Mouse (Mus musculus): ENCODE data around the gene Cideb.

The Cideb gene

DNA sequence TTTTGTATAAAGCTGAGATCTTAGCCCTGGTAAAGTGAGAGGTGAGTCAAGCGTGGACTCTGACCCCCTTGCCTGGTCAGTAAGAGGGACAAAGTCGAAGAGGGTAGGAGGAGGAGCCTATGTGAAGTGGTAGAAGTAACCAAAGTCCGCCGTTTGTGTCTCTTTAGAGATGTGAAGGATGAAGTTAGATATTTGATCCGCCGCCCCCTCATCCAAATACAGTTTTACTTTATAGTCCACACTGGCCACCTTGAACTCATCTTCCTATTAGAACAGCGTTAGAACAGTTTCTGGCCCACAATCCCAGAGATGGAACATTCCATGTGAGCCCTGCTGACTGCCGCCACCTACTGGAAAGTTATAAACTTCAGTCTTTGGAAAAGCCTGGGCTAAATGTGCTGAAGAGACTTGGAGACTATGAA is at the start of gene Cideb:
TSS of gene Cideb (minus strand) at position 96 of the 422 bp plus-strand sequence.
- in situ Hi-C loops (cut with MboI, MseI): no loop called here

DNA sequence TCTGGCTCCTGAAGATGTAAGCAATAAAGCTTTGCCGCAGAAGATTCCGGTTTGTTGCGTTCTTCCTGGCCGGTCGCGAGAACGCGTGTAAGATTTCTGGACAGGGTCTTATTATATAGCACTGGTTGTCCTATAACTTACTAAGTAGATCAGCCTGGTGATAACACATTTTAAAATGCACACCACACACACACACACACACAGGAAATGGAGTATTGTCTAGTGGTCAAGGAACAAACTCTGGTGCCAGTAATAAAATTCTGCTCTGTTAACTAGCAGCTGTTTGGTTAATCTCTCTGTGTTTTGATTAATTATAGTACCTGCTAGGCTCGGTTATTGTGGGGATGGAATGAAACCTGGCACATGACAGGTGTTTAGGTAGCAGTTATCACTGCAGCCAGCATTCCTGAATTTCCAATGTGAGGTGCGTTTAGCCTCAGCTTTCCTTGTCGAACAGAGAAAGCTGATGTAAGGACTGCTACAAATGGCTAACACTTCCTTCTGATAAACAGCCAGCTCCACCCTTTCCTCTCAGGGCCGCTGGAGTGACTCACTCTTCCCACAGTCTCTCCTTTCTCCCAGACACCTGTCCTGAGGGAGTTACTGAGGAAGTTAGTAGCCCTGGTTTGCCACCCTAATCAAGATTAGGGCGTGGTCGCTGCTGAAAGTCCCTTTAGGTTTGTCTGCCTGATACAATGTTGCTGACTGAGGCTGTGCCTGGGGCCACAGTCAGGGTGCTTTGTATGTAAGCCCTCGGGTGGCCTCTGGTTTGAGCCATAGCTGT is 37.3 kb upstream of the Cideb start:
- in situ Hi-C loops (cut with MboI, MseI): no loop called here

DNA sequence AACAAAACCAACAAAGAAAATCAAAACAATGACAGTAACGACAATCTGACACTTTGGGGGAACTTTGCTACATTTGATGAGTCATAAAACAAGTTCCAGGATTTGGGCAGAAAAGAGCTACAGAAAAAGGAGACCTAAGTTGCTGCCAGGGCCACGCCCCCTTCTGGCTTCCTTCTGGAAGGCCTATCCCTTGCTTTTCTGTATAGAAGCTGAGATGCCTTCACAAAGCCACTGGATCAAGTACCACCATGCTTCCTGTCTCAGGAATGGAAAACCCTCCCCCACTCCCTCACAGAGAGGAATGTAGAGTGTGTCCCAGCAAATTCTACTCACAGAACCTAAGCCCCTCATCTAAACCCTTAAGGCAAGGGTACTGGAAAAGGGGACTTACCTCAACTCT is 35.7 kb upstream of the Cideb start:
- in situ Hi-C loops (cut with MboI, MseI): no loop called here

DNA sequence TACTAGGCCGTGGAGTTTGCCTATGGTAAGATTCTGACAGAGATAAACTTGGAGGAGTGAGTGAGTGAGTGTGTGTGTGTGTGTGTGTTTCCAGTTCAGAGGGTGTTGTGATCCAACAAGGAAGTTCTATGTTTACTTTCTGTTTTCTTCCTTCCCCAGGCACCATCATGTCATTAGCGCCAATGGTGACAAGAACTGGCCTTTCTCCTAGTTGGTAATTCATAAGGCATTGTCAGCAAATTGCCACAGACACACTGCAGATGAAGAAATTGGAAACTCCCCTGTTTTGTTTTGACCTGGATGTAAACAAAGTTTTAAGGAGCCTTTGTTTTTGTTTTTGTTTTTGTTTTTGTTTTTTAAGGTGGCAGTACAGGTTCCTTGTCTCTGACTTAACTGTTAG is 35.2 kb upstream of the Cideb start:
- in situ Hi-C loops (cut with MboI, MseI): no loop called here

DNA sequence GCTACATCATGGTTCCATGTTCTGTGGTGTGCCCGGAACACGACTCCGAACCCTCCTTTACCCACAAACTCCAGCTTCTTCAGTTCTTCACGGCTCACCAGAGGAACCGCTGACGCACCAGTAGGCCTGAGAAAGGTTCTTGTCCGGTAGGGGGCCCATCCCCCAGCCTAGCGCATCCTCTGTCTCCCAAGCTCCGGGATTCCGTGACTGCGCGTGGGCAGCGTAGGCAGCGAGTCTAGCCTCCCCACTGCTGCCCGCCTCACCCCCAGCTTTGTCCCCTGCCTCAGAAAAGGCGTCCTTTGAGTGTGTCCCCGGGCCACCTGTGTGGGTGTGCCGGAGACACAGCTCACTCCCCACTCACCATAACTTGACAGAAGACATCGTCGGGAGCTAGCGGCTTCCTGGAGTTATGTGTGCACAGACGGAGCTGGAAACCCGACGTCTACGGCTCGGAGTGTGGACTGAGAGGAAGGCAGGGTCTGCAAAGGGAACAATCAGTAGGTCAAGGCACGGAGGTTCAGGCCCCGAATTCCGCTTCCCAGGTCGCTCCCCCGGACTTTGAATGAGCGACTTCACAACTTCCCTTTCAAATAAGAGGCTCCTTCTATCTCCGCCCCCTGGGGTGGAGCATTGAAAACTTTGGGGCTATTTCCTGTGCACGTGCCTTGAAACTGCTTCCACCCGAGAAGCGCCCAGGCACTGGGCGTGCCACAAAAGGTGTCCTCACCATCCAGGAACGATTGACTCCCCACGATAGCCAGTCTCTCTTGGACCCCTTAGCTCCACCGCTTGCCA is 30.2 kb upstream of the Cideb start, which contains the start of gene Ripk3:
TSS of gene Ripk3 (minus strand) at position 610 of the 795 bp plus-strand sequence.
- in situ Hi-C loops (cut with MboI, MseI): loop anchor here (5.0 kb wide), 3 partner anchors 44 to 134 kb away; no protein-coding TSS in a partner anchor

DNA sequence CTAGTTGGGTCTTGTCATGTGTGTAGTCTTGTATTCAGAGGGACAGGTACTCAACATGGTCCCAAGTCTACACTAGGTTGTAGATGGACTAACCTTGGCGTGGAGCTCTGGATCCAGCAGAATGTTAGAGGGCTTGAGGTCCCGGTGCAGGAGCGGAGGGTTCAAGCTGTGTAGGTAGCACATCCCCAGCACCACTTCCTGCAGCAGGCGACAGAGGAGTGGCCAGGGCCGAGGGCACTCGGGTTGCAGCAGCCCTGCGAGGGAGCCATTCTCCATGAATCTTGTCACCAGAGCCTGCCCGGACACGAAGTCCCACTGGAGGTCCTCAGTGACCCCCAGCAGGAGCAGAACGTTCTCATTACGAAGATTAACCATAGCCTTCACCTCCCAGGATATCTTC is 29.5 kb upstream of the Cideb start:
- in situ Hi-C loops (cut with MboI, MseI): loop anchor here (5.0 kb wide), 3 partner anchors 45 to 135 kb away; no protein-coding TSS in a partner anchor

DNA sequence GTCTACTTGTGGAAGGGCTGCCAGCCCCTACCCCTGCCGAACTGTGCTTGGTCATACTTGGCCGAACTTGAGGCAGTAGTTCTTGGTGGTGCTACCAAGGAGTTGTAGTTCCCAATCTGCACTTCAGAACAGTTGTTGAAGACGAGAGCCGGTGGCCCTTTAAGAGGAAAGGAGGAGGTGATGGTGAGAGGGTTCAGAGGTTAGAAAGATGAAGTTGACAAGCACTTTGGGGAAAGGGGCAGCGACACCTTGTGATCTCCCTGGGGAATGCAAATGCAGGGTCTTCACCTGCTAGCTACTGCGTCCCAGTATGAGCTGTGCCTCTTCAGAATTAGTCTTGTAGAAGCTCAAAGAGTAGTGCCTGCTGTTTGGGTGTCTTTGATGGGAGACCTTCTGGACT is 26.9 kb upstream of the Cideb start:
- in situ Hi-C loops (cut with MboI, MseI): loop anchor here (5.0 kb wide), 3 partner anchors 47 to 137 kb away; no protein-coding TSS in a partner anchor

DNA sequence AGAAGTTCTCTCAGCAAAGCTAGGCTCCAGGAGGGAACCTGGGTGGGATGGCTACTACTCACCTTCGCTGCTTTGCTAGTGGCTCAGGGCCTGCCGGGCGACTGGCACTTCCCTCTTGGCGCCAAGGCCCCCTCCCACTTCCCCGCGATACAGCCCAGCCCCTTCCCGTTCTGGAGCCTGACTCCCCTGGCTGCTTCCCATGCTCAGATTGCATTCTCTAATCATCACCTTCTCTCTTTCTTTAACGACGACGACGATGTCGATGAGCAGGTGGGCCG is 25.6 kb upstream of the Cideb start, which contains the start of gene Adcy4:
TSS of gene Adcy4 (minus strand) at position 138 of the 278 bp plus-strand sequence.
- in situ Hi-C loops (cut with MboI, MseI): no loop called here

DNA sequence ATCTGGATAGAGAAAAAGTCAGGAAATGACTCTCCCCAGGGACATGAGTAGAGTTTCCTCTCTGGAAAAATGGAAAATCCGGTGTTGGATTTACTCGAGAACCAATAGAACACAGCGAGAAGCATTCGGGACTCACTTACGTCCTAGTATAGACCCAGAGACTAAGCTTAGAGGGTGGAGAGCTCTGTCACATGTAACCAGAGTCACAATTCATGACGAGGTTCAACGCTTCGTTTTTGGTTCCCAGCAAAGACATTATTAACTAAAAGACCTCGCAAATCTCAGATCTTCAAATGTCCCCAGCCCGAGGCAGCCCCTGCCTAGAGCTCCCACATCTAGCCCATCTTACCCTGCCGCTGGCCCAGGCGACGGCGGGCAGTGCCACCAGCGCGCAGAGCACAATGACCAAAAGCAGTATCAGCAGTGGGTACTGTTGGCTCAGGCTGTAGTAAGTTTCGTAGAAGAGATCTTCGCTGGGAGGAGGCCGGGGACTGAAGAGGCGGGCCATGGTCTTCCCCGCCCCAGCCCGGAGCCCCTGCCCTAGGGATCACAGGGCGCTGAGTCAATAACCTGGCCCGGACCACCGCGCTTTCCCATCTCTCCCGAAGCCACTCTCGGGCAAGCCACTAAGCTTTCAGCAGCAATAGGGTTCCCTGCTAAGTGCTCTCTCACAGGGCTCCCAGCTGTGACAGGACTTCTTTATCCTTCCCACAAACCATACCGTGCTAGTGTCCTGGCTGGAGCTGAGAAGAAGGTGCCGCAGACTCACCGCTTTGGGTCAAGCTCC is 25.1 kb upstream of the Cideb start:
- in situ Hi-C loops (cut with MboI, MseI): no loop called here

DNA sequence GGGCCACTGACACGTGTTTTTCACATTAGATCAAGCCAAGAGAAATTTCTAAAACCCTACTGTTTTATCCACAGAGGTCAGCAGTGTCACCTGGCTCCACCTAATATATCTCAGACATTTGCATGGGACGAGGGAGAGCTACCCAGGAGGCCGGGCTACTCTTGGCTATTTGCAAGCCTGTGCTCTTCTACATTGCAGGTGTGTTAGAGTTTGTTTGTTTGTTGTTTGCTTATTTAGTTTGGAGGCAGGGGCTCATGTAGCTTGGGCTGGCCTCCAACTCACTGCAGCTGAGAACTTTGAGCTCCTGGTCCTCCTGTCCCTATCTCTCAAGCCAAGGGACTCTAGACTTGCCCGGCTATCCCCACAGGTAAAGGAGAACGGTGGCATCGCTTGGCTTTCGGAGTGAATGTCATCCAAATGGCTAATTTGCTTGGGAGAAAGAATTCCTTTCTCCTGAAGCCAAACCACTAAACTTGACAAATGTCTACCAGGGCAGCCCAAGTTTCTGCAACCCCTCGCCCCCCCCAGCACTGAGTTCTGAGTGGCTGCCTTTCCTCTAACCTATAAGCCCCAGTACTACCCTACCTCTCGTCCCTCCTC is 24.2 kb upstream of the Cideb start:
- in situ Hi-C loops (cut with MboI, MseI): no loop called here

DNA sequence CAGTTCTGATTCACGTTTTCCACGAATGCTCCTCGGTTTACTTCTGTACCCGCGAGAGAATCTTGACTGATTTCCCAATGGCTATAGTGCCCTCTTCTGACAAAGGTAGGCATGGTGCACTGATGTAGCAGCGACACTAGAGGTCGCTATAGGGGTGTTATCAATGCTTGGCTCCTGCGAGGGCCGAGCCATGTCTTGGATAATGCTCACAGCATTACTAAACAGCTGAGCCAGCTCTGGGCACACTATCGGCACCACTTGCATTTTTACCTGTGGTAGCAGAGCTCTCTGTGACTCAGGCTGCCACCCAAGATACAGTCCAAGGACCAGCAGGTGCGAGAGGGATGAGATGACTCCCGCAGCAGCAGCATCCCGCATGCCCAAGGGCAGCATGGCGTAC is 23.1 kb upstream of the Cideb start:
- in situ Hi-C loops (cut with MboI, MseI): no loop called here

DNA sequence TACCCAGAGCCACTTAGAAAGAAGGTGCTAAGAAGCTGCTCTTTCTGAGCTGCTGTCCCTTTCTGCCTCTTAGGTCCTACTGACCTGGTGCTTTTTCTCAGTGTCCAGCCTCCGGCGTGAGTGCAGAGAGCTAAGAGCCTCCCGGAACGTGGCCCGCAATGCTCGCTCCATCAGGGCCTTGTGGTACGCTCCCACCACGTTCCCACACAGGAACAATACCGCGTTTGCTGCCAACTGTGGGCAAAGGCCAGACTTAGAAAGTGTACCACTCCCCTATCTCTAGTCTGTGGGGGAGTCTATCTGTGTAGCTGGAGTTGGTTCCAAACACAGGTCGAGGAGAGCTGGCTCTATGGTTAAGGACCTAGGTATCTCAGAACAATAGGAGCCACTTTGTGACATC is 22.5 kb upstream of the Cideb start:
- in situ Hi-C loops (cut with MboI, MseI): no loop called here

DNA sequence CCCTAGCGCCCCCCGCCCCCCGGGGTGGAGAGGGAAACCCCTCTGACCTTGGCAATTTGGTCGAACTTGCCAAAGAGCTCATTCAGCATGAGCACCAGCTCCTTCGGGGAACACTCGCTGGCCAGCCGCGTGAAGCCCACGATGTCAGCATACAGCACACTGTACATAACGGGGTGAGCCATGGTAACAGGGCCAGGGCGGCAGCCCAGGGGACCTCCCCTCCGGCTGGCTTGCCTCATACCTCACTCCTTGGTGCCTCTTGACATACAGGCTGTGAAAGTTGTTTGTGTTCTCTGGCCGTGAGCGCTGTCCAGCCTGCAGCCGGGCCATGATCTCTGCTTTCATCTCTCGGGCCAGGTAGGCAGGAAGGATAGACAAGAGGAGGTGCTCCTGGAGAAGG is 21.4 kb upstream of the Cideb start:
- in situ Hi-C loops (cut with MboI, MseI): no loop called here

DNA sequence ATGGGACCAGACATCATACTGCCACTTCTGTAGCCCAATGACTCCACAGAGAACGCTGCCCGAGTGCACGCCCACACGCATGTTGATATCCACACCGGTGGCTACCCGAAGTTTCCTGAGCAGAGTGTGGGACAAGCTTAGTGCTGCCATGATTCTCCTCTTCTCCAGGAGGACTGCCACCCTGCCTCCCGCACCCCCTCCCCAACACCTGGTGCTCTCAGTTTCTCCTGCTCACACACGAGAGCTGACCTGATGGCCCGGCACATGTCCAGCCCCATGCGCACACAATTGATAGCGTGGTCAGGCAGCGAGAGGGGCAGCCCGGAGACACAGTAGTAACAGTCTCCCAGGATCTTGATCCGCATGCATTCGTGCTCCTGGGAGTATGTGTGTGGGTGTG is 20.4 kb upstream of the Cideb start:
- in situ Hi-C loops (cut with MboI, MseI): no loop called here

DNA sequence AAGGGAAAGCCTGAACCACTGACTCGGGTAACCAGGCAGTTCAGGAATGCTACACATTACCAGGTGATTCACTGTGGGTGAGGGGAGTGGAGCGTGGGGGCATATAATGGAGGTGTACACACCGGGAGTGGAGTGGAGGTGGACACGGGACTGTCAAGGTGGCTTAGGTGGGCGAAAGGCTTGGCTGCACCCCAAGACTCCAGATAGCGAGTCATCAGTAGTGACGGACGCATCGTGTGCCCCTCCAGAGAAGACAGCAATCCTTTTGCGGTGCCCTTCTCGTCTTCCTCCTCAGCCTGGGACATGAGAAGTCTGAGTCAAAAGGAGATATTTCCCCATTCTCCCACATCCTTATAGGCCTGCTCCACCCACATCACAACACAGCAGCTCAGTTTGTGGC is 19.5 kb upstream of the Cideb start:
- in situ Hi-C loops (cut with MboI, MseI): no loop called here

DNA sequence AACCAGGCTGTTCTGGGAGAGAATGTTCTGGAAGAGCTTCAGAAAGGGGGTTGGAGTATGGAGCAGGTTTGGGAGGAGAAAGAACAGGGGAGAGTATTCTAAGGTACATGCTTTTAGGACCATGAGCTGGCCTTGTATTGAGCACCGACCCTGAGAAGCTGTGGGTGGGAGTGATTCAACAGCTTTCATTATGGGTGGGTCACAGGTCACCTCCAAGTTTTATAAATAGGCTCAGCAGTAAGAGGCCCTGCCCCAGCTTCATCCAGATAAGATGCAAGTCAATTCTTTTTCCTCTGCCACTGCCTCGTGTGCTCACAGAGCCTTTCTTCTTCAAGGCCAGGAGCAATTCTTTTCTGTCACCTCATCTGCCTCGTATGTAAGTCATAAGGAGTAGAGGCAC is 18.9 kb upstream of the Cideb start:
- in situ Hi-C loops (cut with MboI, MseI): no loop called here

DNA sequence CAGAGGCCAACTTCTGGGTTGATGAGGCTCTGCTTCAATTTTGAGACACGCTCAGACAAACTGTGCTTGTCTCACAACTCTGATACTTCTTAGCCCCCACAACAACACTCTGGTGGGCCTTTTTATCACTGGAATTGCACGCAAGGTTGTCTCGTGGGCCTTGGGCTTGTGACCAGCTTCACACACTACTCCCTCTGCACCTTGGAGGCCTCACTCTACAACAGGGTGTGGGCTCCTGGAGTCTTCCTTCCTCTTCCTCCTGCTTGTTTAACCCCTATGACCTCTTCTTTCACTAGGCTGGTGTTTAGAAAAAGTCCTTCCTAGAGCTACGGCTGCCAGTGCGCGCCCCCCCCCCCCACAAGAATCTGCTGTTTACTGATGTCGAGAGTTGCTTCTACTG is 18.5 kb upstream of the Cideb start:
- in situ Hi-C loops (cut with MboI, MseI): no loop called here

DNA sequence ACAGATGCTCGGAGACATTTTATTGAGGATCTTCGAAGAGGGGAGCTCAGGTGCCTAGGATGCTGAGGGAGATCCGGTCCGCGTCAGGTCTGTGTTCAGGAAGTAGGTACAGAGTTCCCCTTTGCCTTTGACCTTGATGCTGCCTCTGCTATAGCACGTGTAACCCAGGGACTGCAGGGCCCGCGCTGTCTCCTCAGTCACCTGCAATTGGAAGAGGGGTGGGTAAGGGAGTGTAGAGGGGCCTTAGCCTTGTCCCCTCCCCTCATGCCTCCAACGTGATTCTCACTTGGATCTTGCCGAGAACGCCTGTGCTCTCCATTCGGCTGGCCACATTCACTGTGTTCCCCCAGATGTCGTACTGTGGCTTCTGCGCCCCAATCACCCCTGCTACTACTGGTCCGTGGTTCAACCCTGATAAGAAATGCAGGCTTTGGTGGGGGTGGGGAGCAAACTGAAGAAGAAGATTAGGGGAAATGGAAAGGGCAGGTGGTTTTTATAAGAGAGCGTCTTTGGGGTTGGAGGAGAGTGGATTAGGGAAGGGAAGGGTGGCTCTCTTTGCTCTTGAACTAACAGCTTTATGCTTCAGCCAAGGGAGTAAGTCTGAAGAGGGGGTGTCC is 10.9 kb upstream of the Cideb start:
- in situ Hi-C loops (cut with MboI, MseI): no loop called here

DNA sequence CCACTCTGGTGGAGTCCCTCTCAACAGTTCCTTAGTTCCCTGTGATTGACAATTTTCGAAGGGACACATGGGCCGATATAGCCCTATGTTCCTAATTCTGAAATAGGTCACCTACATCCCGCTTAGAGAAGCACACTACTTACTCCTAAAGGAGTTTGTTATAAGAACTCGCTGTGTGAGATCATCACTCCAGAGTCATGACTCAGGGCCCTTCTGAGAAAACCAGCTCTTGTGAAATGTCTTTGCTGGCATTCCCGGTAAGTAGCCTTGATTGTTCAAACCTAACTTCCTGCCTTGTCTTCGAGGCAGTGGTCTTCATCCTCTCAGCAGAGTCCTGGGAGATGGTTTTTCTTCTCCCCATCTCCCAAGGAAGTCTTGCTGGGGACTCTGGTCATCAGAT is 10.3 kb upstream of the Cideb start:
- in situ Hi-C loops (cut with MboI, MseI): no loop called here

DNA sequence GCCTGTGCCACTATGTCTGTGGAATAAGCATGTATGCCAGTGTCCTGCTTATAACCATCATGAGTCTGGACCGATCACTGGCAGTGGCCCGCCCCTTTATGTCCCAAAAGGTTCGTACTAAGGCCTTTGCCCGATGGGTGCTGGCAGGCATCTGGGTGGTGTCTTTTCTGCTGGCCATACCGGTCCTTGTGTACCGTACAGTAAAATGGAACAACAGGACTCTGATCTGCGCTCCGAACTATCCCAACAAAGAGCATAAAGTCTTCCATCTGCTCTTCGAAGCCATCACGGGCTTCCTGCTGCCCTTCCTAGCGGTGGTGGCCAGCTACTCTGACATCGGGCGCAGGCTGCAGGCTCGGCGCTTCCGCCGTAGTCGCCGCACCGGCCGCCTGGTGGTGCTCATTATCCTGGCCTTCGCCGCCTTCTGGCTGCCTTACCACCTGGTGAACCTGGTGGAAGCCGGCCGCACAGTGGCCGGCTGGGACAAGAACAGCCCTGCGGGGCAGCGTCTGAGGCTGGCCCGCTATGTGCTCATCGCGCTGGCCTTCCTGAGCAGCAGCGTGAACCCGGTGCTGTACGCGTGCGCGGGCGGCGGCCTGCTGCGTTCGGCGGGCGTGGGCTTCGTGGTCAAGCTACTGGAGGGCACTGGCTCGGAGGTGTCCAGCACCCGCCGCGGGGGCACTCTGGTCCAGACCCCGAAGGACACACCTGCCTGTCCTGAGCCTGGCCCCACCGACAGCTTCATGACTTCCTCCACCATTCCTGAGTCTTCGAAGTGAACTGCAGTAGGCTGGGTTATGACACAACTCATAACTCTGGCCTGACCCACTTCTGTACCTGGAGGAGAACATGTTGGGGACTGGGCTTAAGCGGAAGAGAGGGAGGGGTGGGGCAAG is 9.5 kb upstream of the Cideb start:
- in situ Hi-C loops (cut with MboI, MseI): no loop called here

All from T-helper 1 cell (primary cell).